Mouse (Mus musculus): Measurements from ENCODE around the gene Pphln1.

The Pphln1 gene

DNA sequence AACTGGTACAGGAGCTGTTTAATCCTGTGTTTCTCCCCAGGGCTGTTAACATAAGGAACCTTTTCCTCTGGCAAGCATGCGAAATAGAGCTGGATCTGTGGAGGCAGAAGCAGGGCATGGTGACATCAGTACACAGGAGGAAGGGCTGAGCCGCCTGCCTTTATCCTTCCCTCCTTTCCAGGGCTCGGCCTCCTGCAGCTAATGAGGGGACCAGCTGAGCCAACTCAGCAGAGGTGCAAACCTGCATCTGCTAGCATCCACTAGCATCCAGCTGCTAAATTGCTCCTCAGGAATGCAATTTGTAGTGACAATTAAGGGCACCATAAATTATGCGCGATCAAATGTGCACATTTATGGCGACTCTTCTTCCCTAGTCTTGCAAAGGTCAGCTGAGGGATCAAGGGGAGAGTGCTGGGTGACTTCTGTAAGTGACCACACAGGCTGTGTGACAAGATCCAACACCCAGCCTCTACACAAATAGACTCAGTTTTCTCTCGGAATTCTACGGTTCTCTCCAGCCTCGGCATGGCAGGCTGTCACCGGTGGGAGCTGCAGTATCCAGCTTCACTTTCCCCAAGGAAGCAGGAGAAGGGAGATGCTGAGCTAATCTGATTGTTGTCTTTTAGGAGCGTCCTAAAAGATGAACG is 112.7 kb downstream of the Pphln1 start:
- no peak for DNase-seq

DNA sequence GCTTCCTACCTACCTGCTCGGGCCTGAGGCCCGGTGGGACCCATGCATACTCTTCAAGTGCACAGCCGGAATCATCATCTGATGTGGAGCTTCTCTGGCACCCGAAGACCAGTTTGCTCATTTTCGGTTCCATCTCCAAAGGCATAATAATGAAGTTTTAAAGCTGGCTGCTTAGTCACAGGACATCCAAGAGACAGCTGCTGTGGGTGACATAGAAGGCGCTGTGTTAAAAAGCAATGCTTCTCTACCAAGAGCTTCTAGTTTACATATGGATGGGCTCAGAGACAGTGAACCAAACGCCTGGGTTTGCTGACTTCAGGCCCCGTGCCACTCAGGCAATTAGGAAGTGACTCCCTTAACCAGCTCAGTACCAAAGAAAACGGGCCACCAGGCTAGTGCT is 114.3 kb downstream of the Pphln1 start:
- DNase-seq, result no peak

DNA sequence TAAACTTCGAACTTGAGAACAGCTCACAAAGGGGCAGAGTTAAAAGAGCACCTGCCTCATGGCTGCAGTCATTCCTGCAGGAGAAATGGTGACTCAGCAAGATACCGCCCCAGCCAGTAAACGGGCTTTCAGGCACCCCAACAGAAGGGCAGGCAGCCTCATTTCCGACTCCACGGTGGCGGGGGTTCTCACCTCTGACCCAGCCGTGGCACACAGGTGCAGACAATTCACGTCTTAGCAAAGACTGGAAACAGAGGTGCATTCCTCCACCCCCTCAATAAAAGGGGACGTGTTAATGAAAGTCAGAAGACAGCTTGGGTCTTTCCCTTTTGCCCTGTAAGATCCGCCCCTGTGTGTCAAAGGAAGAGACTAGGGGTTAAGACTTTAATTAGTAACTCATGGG is 115.8 kb downstream of the Pphln1 start:
- no peak for DNase-seq

DNA sequence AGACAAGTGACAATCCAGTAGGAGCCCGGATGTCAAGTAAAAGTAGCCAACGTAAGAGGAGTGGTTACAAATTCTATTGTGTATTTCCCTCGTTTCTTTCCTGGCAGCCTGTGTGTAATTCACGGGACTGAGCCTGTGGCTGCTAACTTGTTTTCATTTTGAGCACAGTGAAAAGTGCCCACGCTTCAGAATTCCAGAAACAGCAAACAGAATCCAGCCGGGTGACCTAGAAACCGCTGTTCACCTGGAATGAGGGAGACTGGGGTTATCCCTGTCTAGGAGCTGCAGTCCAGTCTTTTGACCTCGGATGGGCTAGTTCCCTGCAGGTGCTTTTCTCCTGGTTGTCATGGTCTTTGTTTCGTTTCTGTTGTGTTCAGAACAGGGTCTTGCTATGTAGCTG is 117.2 kb downstream of the Pphln1 start:
- DNase-seq, result no peak

DNA sequence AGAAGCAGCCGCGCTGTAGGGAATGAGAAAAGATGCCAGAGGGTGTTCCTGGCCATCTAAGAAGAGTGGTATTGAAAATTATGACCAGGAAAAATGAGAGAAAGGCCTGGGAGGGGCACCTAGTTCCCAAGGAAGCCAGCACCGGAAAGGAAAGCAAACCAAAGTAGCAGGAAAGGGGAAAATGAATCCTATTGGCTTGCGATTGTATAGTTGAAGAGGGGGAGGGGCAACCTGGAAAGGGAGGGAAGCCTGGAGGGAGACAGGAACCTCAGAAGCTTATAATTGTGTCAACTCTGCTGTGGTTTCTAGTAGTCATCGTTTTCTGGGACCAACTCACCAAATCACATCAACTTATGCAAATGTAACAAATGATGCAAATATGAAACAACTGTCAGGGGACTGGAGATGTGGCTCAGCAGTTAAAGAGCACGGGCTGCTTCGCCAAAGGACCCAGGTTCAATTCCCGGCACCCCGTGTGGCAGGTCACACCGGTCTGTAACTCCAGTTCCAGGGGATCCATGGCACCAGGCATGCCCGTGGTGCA is 118.9 kb downstream of the Pphln1 start:
- DNase-seq, result no peak

DNA sequence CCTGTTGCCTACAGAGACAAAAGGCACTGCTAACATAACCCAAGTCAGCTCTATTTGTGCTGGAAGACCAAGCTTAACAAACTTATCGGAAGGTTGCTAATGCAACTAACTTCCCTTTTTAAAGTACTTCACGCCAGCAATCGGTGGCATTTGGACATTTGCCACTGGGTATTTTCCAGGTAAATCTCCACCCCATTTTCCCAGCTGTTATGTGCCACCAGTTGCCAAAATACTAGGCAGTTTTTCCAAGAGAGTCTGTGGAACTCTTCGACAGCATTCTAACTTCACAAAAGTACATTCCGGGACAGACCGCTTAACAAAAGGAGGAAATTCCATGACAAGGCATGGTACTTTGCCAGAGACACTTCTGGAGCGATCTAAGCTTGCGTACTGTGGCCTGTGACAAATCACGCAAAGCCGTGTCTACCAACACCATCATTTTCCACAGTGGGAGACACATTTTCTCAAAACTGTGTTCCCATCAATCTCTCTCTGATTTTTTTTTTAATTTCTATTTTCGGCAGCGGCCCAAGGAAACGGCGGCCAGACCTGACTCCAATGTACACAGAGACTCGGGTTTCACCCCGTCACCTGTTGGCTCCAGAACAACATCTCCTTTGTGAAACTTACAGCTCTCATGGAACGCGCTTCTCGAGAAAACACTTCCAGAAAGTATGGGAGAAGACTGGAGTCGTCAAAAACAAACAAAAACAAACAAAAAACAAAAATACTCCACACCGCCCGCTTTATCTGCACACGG is 120.2 kb downstream of the Pphln1 start:
- no peak for DNase-seq

DNA sequence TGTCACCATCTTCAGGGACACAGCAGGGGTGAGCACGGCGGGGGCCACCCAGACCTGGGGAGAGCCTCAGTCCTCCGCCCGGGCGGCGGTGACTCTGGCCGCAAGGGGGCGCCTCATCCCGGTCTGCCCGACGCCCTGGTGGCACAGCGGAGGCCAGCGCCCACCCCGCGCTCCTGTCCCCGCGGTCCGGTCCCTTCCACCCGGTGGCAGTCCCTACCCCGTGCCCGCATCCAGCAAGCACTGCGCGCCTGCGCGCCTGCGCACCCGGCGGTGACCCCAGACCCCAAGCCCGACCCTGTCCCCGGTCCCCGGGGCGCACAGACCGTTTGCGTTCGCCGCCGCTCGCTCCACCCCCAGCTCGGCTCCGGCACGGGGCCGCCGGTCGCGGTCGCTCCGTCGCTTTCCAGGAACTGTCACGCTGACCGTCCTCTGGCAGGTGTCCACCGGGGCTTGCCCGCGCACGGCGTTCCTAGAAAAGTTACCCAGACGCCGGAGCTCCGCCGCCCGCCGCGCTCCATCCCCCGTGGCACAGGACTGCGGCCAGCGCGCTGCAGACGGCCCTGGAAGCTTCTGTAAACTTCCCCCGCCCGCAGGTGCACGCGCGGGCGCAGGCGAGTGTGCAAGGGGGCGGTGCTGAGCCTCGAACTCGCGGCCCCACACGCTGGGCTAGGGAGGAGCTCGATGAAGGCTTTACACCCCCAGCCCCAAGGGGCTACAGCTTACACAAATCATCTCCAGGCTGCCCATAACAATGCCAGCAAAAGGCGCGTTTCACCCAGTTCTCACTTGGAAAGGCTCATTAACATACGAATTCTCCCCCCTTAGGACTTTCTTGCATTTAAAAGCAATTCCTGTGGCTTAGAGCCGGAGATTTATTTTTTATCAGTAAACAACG is 121.0 kb downstream of the Pphln1 start:
- DNase-seq, result peak; percentile 56

DNA sequence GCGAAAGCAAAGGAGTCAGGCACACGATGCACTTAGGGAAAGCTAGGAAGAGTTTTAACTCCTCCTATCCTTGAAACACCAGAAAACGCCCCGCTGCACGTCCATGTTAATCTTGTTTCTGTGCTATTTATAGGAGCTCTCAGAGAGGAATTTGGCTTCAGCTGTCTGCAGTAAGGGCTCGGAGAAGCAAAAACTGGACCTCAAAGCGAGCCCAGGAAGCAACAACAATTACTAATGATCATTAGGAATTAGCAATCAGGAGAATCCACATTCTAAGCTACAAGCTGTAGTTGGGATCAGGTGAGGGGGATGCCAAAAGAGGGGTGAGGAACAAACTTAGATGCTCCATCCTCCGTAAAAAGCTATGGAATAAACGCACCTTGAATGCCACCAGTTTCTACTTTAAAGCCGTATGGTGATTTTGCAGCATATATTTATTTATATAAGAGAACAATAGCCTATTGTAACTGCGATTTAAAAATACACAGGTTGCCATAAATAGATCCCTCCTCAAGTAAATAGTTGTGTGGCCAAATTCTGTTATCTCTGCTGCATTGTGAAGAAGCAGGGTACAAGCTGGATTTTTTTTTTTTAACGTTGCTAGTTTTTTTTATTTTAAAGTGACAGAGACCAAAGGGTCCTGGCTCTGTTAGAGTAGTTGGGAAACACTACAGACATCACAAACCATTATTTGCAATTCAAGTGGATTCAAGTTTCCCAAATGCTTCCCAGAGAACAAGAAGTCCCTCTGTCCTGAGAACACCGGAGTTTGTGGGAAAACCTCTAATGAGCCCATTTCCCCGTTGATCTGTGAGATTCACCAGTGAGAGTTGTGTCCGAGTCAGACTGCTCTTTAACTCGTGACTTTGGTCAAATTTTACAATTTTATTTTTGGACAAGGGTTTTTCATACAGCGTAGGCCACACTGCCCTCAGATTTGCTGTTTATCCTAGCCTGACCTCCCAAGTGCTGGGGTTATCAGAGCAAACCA is 122.0 kb downstream of the Pphln1 start:
- DNase-seq, result no peak

DNA sequence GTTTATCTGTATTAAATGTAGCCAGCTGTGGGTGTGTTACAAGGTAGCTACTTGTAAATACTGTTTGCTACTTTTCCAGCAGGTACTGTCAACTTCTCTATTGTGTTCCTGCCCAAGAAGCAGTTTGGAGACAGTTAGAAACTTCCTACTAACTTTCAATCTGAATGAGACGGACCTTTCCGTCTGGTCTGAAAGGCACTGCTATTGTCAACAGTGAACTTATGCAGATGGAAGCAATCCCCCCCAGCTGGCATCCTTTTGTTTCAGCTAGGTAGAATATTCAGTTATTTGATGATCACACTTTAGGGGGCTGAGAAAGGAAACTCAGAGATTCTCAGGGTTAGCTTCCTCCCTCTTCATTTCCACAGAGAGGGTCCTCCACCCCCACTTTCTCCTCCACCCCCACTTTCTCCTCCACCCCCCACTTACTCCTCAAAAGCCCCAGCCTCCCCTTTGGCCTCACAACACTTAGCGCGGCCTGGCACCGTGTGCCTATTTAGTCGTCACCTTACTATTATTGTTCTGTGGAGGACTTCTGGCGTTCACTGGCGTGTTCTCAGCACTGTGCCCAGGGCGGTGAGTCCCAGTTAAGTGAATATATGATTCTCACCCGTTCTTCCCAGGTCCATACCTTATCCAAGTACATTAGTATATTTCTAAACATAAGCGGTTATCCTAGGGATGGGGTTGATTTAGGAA is 123.1 kb downstream of the Pphln1 start:
- no peak for DNase-seq

DNA sequence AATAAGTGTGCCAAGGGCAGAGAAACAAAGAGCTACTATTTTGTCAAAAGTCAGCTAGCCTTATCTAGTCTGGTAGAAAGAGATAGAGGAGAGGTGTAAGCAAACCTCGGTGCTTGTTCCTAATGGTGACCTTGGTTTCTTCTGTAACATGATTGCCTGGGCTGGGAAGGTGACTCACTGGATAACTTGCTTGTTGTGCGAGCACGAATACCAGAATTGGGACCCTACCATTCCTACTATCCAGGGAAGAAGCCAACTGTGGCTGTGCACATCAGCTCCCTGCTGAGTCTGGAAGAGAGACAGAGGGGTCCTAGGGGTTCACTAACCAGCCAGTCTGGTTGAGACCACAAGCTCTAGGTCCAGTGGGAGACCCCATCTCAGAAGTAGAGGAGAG is 123.6 kb downstream of the Pphln1 start:
- no peak for DNase-seq

DNA sequence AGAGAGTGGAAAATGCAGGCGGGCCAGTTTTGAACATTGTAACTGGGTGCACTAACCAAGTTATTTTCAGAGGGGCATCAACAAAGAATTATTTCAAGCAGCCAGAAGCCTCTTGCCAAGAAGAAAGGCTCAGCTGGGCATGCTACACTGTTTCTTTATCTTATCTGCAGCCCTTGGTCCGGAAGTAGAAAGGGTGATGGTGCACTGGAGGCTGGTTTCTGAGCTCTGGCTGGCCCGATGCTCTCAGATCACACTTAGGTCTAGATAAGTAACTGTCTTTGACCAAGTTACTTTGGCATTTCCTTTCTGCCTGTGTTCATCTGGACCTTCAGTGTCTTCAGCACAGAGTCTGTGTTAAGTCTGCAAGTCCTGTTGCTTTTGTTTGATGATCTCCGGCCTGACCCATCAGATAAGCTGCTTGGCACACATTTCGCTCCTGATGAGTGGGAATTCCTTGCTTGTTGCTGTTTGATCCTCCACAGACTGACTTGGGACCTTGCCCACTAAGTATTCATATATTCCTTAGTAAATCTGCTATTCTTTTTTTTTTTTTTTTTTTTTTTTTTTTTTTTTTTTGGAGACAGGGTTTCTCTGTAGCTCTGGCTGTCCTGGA is 127.3 kb downstream of the Pphln1 start:
- DNase-seq, result no peak

DNA sequence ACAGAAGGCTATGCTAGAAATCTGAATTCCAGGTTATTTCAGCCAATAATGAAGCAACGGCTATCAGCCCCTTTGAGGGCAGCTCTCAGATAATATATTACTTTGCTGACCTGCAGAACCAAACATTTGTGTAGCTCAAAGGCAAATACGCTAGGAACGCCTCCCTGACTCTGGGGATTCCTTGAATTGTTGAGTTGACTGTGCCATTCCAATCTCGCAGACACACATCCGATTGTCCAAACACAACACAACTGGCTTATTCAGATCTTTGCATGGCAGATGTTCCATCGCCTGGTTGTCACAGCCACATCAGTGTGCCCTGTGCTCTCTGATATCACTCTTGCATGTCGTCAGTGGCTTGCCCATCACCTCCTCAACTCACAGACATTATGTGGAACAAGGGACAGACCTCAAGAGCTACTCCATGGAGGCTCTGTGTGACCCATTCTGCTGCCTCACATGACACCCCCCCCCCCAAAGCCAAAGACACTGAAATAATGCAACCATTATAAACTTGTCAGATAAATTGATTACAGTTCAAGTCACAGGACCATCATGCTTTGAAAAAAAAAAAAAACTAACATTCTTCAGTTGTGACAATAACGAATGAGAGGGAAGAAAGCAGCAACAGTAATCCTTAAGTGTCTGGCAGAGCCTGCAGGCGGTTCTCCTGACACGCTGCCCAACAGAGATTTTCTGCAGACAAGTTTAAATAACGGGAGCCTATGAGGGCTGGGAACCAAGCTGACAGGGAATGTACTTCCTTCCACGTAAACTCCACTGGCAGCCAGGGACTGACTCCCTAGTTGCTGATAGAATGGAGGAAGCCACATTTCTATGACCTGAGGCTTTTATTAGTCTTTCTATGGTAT is 131.9 kb downstream of the Pphln1 start:
- no peak for DNase-seq

DNA sequence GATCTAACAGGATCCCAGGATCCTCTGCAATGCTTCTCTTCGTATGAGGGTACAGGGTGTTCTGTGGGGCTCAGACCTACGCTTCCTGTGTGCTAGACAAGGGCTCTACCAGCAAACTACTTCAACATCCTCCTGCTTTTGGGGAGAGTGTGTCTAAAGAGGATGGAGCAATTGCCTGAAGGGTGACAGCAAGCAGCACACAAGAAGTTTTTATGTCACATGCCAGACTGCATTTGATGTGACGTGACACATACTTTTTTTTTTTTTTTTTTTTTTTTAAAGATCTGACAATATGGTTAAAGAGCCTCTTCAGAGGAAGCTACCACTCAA is 132.5 kb downstream of the Pphln1 start:
- DNase-seq, result no peak

DNA sequence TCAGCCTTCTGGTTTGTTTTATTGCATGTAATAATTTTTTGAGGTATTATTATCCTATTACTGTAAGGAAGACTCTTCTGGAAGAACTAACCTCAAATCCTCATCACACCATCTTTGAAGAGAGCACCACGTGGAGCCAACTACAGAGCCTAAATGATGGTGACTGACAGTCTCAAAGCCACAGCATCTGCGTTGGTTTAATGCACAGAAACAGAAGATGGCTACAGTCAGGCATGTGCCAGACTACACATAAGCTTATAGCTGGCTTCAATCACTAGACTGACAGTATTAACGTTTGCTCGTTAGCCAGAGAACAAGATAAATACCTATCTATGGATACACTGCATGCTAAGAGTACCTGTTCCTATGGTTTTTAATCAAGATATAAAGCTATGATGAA is 138.0 kb downstream of the Pphln1 start:
- no peak for DNase-seq

DNA sequence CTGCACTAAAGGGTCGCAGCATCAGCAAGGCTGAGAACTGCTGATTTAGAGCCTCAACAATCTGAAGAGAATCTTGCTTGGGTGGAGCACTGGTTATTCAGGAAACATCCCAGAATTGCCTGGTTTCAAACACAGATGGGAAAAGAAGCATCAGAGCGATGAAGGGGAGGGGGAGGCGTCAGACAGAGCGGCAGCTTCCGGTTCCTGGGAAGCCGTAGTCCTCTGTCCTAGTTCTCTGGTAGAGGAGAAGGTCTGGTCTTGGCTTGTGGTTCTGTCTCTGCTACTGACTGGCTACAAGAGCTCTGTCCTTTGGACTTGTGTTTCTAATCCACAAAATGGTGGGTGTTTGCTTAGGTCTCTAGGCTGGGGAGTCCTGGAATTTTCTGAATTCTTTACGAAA is 139.6 kb downstream of the Pphln1 start:
- no peak for DNase-seq

DNA sequence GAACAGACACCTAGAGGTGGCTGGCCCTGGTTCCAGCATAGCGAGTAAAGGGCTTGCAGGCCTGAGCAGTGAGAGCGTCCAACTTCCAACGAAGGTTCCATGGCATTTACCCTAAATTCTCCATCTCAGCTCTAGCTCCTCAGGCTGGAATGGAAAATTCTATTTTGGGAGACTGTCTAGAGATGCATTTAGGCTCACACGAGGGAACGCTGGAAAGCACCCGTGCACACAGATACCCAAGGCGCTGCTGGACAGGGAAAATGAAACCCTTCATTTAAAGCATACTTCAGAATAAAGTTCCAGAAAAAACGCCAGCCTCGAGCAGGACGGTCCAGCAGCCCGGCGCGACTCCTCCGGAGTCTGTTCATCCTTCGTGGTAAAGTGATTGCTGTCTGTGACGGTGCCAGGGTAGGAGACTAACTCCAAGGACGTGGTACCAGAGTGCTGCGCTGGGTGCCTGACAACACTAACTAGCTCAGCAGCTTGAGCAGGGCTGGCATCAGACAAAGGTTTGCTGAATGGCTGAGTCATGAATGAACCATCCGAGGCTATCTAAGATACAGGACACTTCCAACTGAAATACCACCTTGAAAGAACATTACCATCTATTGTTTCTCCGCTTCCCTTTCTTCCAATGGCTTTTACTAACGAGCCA is 140.5 kb downstream of the Pphln1 start:
- DNase-seq, result no peak

DNA sequence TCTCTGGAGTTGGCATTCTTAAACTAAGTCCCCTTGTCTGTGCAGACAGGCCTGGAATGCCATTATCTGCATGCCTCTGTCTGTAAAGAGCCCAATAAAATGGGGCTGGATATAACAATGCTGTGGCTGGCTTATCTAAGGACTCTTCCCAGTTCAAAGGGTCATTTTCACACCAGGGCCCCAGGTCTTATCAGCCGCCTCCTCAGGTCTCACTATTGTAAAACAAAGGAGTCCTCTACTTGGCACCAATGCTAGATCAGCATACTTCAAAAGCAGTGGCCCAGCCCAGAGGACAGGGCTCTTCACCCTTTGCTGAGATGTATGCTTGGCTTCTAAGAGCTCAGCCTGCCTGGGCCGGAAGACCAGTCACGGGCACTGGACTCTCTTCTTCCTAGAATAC is 141.3 kb downstream of the Pphln1 start:
- no peak for DNase-seq
